Mouse (Mus musculus) intestine, postnatal 0 days (tissue): ENCODE measurements around the gene Batf. TPM values are rescaled to one million over a fixed set of nuclear protein-coding genes. Genes with fewer than 3 reads are reported as not detected.

Experiments
- ATAC-seq: fragments of 200-750 bp; cut with Nextera tagmentation; 2 replicates; pipeline ENCODE4 v1.8.0; 2017; ENCODE audit warnings: mild to moderate bottlenecking, moderate TSS enrichment, moderate library complexity
- H3K27ac ChIP-seq: fragments of 300-500 bp; sonication (generic); 2 replicates; pipeline ENCODE4 v1.5.1; 2014; ENCODE audit warnings: mild to moderate bottlenecking, low read depth, low read length, moderate library complexity
- H3K27me3 ChIP-seq: fragments of 300-500 bp; sonication (generic); replicated peaks from 2 replicates; pipeline ENCODE4 v1.6.1; 2014; ENCODE audit warnings: low read length, mixed read lengths; ENCODE audit not compliant: control insufficient read depth, insufficient read depth
- H3K36me3 ChIP-seq: fragments of 300-500 bp; sonication (generic); 2 replicates; pipeline ENCODE4 v1.6.1; 2014; ENCODE audit warnings: mild to moderate bottlenecking, moderate library complexity; ENCODE audit not compliant: control insufficient read depth, insufficient read depth
- H3K4me1 ChIP-seq: fragments of 300-500 bp; sonication (generic); replicated peaks from 2 replicates; pipeline ENCODE4 v1.6.1; 2014; ENCODE audit warnings: antibody characterized with exemption, low read length, mixed read lengths; ENCODE audit not compliant: control insufficient read depth, insufficient read depth
- H3K4me2 ChIP-seq: fragments of 300-500 bp; sonication (generic); replicated peaks from 2 replicates; pipeline ENCODE4 v1.6.1; 2014; ENCODE audit warnings: low read depth, mild to moderate bottlenecking, moderate library complexity
- H3K4me3 ChIP-seq: fragments of 300-500 bp; sonication (generic); 2 replicates; pipeline ENCODE4 v1.5.1; 2014; ENCODE audit warnings: low read depth, low read length
- H3K9ac ChIP-seq: fragments of 300-500 bp; sonication (generic); 2 replicates; pipeline ENCODE4 v1.6.1; 2014; ENCODE audit warnings: mild to moderate bottlenecking, low read depth, low read length
- H3K9me3 ChIP-seq: fragments of 300-500 bp; sonication (generic); 2 replicates; pipeline ENCODE4 v1.6.1; 2016; ENCODE audit warnings: mixed run types; ENCODE audit not compliant: control insufficient read depth
- CTCF ChIP-seq: sonication (generic); IDR thresholded peaks from 2 replicates; pipeline ENCODE4 v1.5.1; 2016; ENCODE audit warnings: low read depth, mild to moderate bottlenecking, control low read depth, antibody characterized with exemption, moderate library complexity
- WGBS: fragments of 180-500 bp; shearing (Covaris S2); extraction: QIAGEN DNeasy Blood & Tissue Kit; methylation state at CpG from one replicate; pipeline ENCODE4 v1.1.7; 2014; 5-methylcytosine and 5-hydroxymethylcytosine counted together
- polyA plus RNA-seq: library from polyadenylated mRNA; unstranded; fragments of >200 nt; fragmentation: Nextera tagmentation; extraction: Ambion mirVana; gene quantifications from 2 replicates; pipeline ENCODE4 v1.2.1, GENCODE M21; 2015

The Batf gene
- polyA plus RNA-seq, result 2.5 and 3.0 TPM in 2 replicates

- ATAC-seq, result no peak; the same call in 1 of the 2 replicates
- Histone ChIP-seq H3K4me3 (peak within 1 kb of the TSS; percentile 4; the same call in 1 of the 2 replicates), H3K36me3 (no peaks in the 10 kb centered on the region)
Measured at GRCm38 (mm10) chr12:85686466-85687216, at the start of gene Batf. Batf (plus strand) TSS chr12:85686669.

DNA sequence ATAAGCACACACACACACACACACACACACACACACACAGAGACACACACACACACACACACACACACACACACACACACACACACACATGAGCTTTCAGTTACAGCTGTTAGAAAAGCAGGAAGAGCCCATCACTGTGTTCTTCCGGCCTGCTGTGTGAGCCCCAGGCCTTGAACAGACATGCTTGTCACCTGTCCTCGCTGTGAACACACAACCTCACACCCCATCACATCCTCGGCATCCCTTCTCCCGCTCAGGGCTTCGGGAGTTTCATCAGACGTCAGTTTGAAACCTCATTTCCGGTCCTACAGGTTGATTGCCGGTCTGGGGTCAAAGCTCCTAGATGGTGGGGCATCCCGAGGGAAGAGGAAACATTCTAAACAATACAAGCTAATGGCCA is 48.5 kb upstream of the Batf start:
- peaks cover 11% of the 10 kb centered on the region; the same call in 1 of the 2 replicates for H3K36me3 ChIP-seq
- 64% methylated on average over 9 of the region's 9 CpGs for WGBS
- no peak for ATAC-seq

More at GRCm38 (mm10) chr12:85686466-85687216, at the start of gene Batf:
- Histone ChIP-seq H3K27ac (no peak within 1 kb of the TSS), H3K4me2 (peak within 1 kb of the TSS; percentile 49), H3K27me3 (no peaks in the 10 kb centered on the region), H3K9ac (no peak within 1 kb of the TSS), H3K4me1 (no peaks in the 10 kb centered on the region), H3K9me3 (no peaks in the 10 kb centered on the region)
- no peak for TF ChIP-seq CTCF
- 42% methylated on average over 22 of the region's 22 CpGs for WGBS

DNA sequence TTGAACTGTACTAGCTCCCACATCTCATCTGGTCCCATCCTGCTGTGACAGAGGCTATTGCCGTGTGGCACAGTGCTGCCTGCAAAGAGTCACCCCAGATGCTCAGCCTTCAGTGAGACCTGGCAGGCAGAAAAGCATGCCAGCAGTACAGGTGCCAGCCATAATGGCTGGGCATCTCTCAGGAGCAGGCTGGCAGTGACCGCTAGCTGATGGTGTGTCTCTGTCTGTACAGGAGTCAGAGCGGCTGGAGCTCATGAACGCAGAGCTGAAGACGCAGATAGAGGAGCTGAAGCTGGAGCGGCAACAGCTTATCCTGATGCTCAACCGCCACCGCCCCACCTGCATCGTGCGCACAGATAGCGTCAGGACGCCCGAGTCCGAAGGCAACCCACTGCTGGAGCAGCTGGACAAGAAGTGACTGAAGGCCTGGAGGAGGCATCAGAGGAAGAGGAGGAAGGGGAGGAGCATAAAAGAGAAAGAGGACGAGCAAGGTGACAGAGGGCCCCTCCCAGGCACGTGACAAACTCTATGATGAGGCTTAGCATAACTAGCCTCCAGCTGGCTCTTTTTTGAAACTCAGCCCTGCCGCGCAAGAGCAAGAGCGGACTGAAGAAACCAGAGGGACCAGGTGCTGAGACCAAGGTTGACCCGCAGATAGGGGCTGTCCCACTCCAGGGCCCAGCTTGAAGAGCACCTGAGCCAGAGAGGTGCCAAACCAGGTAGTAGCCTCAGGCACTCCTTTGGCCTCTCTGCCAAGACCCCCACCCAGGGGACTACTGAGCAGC is 47.7 kb upstream of the Batf start:
- H3K36me3 ChIP-seq, result peaks cover 3% of the 10 kb centered on the region; the same call in 1 of the 2 replicates
- H3K9ac ChIP-seq, result no peak overlapping the region
- no peaks in the 10 kb centered on the region for H3K9me3 ChIP-seq
- H3K27ac ChIP-seq, result no peak overlapping the region
- no peak overlapping the region for H3K4me3 ChIP-seq
- H3K4me1 ChIP-seq, result 0 out of 2 replicates have a peak, but pooled peaks cover 4% of the 10 kb centered on the region
- no peak for ATAC-seq
- H3K27me3 ChIP-seq, result no peaks in the 10 kb centered on the region
- 73% methylated on average over 20 of the region's 20 CpGs for WGBS
- no peak overlapping the region for H3K4me2 ChIP-seq
- TF ChIP-seq CTCF, result no peak

More for the DNA sequence above, 48.5 kb upstream of the Batf start:
- TF ChIP-seq CTCF, result no peak
- Histone ChIP-seq H3K9me3 (no peaks in the 10 kb centered on the region), H3K4me3 (no peak overlapping the region), H3K27me3 (no peaks in the 10 kb centered on the region), H3K4me2 (no peak overlapping the region), H3K27ac (no peak overlapping the region), H3K9ac (no peak overlapping the region), H3K4me1 (0 out of 2 replicates have a peak, but pooled peaks cover 4% of the 10 kb centered on the region)

- Histone ChIP-seq H3K4me2 (no peak overlapping the region), H3K4me3 (no peak overlapping the region), H3K36me3 (no peaks in the 10 kb centered on the region), H3K4me1 (0 out of 2 replicates have a peak, but pooled peaks cover 4% of the 10 kb centered on the region), H3K27me3 (no peaks in the 10 kb centered on the region), H3K9ac (no peak overlapping the region), H3K9me3 (no peaks in the 10 kb centered on the region), H3K27ac (no peak overlapping the region)
- no peak for TF ChIP-seq CTCF
- ATAC-seq, result no peak
- 61% methylated on average over 12 of the region's 12 CpGs for WGBS
Measured at GRCm38 (mm10) chr12:85639326-85640008, 47.0 kb upstream of the Batf start.

GRCm38 (mm10) chr12:85640852-85641563 is 45.5 kb upstream of the Batf start:
- no peaks in the 10 kb centered on the region for H3K27me3 ChIP-seq
- WGBS, result 48% methylated on average over 10 of the region's 10 CpGs
- no peak overlapping the region for H3K4me3 ChIP-seq
- H3K9me3 ChIP-seq, result no peaks in the 10 kb centered on the region
- 0 out of 2 replicates have a peak, but pooled peaks cover 4% of the 10 kb centered on the region for H3K4me1 ChIP-seq
- no peaks in the 10 kb centered on the region for H3K36me3 ChIP-seq
- no peak overlapping the region for H3K9ac ChIP-seq
- H3K27ac ChIP-seq, result no peak overlapping the region
- TF ChIP-seq CTCF, result no peak
- ATAC-seq, result no peak
- no peak overlapping the region for H3K4me2 ChIP-seq
